Mouse (Mus musculus): Measurements from ENCODE around the gene Aass. TPM values are rescaled to one million over a fixed set of nuclear protein-coding genes. Genes with fewer than 3 reads are reported as not detected.
"Not testable (repeated sequence)": the region's sequence is repeated elsewhere in the genome, so short reads cannot be mapped to it uniquely, and the experiment has no call there.

Aass gene
- 1.2 and 1.3 TPM in 2 replicates for polyA plus RNA-seq (2014; fragmentation: Nextera tagmentation; extraction: Ambion mirVana)

DNA sequence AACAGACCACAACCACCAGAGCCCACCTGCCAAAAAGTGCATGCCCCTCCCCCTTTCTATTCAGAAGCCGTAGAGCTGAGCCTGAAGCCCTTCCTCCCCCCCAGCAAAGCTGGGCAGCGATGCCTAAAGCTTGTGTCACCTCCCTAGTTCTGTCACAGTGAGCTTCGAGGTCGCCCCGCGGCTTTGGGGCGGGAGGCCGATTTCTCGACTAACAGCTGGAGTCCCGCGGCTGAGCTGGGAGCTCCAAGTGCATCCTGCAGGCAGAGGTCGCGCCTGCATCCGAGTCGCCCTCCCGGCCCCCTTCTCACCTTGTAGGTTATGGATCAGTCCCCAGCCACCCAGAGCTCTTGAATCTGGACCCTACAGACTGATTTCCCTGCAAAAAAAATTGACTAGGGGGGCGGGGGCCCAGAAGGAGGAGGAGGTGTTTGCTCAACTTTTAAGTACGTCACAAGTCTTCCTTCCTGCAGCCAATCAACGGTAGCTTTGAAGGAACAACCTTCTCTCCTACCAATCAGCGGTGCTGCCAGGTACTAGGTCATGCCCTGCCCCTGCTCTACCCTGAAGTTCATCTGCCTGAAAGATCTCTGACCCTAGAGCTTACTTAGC, at the start of gene Aass:
Gene Aass (minus strand): TSS at position 414 of the 609 bp plus-strand sequence.
- Histone ChIP-seq H3K9me3 (replicated peaks; ENCODE audit: control insufficient read depth, low read length) (no peaks in the 10 kb centered on the region), H3K9ac (ENCODE audit: low read depth, low read length) (0 out of 2 replicates have a peak within 1 kb of the TSS, but pooled peaks have one; percentile 1)
- WGBS (ENCODE audit: insufficient replicate concordance): 0% methylated on average over 20 of the region's 20 CpGs

DNA sequence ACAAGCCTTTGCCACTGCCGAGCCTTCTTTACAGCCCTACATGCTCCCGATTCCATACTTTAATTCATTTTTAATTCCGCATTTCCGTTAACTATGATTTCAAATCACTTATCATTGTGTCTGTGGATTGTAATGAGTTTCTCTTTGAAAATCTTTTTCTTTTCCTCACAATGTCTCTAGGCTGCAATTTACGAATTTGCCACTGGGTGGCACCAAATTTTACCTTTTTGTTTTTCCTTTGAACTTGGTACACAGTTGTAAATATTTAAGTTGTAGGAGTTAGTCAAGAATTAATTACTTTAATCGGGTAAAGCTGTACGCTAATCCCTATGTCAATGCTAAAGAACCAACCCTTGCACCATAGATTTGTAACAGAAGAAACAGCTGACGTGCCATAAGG, 47.3 kb upstream of the Aass start:
- Histone ChIP-seq H3K4me2 (no peak overlapping the region), H3K9me3 (replicated peaks; ENCODE audit: control insufficient read depth, low read length) (no peaks in the 10 kb centered on the region), H3K36me3 (ENCODE audit: control insufficient read depth, insufficient read depth, low read length) (no peaks in the 10 kb centered on the region), H3K4me1 (ENCODE audit: control insufficient read depth, insufficient read depth, low read length) (no peaks in the 10 kb centered on the region), H3K27ac (ENCODE audit: low read depth, low read length) (no peak overlapping the region), H3K27me3 (ENCODE audit: control insufficient read depth, insufficient read depth, low read length) (no peaks in the 10 kb centered on the region), H3K4me3 (ENCODE audit: low read depth, low read length) (no peak overlapping the region), H3K9ac (ENCODE audit: low read depth, low read length) (no peak overlapping the region)
- 16% methylated on average over 8 of the region's 8 CpGs for WGBS (ENCODE audit: insufficient replicate concordance)
- ATAC-seq (replicated peaks; ENCODE audit: insufficient number of reproducible peaks, low FRiP score, low TSS enrichment): no peak

More for the DNA sequence above, at the start of gene Aass:
- Histone ChIP-seq H3K27me3 (ENCODE audit: control insufficient read depth, insufficient read depth, low read length) (no peaks in the 10 kb centered on the region), H3K27ac (ENCODE audit: low read depth, low read length) (no peak within 1 kb of the TSS), H3K36me3 (ENCODE audit: control insufficient read depth, insufficient read depth, low read length) (no peaks in the 10 kb centered on the region), H3K4me3 (ENCODE audit: low read depth, low read length) (peak within 1 kb of the TSS; percentile 42), H3K4me1 (ENCODE audit: control insufficient read depth, insufficient read depth, low read length) (0 out of 2 replicates have a peak, but pooled peaks cover 2% of the 10 kb centered on the region), H3K4me2 (peak within 1 kb of the TSS; percentile 66)
- ATAC-seq (replicated peaks; ENCODE audit: insufficient number of reproducible peaks, low FRiP score, low TSS enrichment): peak; percentile 75; the same call in 1 of the 2 replicates

DNA sequence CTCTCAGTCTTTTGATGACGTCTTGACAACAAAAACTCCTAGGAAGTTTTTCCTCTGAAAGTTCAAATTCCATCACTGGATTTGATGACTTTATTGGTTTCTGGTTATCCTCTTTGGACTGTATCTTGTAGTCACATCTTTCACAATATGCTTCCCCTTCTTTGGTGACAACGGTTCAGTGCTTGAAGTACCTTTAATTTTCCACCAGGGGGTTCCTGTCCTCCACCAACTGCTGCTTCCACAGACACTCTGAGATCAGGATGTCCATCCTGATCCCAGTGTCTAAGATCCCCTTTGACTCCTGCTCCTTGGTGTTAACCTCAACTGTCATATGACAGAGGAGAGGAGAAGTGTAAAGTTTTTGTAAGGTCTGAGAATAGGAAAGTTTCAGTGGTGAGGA, 31.0 kb upstream of the Aass start:
- WGBS (ENCODE audit: insufficient replicate concordance): 38% methylated on average over 1 of the region's 2 CpGs
- H3K4me3 ChIP-seq (ENCODE audit: low read depth, low read length); H3K9me3 ChIP-seq (replicated peaks; ENCODE audit: control insufficient read depth, low read length); H3K4me2 ChIP-seq; H3K27ac ChIP-seq (ENCODE audit: low read depth, low read length); H3K9ac ChIP-seq (ENCODE audit: low read depth, low read length); H3K36me3 ChIP-seq (ENCODE audit: control insufficient read depth, insufficient read depth, low read length); ATAC-seq (replicated peaks; ENCODE audit: insufficient number of reproducible peaks, low FRiP score, low TSS enrichment); H3K4me1 ChIP-seq (ENCODE audit: control insufficient read depth, insufficient read depth, low read length); H3K27me3 ChIP-seq (ENCODE audit: control insufficient read depth, insufficient read depth, low read length): not testable (repeated sequence)

- 50% methylated on average over 2 of the region's 3 CpGs for WGBS (ENCODE audit: insufficient replicate concordance)
- not testable (repeated sequence) for H3K27ac ChIP-seq (ENCODE audit: low read depth, low read length); H3K4me3 ChIP-seq (ENCODE audit: low read depth, low read length); H3K27me3 ChIP-seq (ENCODE audit: control insufficient read depth, insufficient read depth, low read length); H3K4me2 ChIP-seq; ATAC-seq (replicated peaks; ENCODE audit: insufficient number of reproducible peaks, low FRiP score, low TSS enrichment); H3K36me3 ChIP-seq (ENCODE audit: control insufficient read depth, insufficient read depth, low read length); H3K4me1 ChIP-seq (ENCODE audit: control insufficient read depth, insufficient read depth, low read length); H3K9me3 ChIP-seq (replicated peaks; ENCODE audit: control insufficient read depth, low read length); H3K9ac ChIP-seq (ENCODE audit: low read depth, low read length)
Observed at GRCm38 (mm10) chr6:23156357-23156756, 23.6 kb upstream of the Aass start.

DNA sequence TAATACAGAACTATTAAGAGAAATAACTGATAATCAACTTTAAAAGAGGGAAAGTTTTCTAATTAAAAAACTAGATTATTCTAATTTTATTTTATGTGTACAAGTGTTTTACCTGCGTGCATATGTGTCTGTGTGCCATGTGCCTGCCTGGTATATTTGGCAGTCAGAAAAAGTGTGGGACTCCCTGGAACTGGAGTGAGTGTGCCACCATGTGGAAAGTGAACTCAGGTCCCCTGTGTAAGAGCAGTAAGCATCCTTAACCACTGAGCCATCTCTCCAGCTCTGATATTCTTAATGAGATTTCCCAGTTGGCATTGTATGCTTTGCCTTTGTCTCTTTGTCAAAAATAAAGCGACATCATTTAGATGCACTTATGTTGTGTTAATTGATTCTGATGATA, 20.3 kb upstream of the Aass start:
- Histone ChIP-seq H3K4me2 (no peak overlapping the region), H3K27me3 (ENCODE audit: control insufficient read depth, insufficient read depth, low read length) (no peaks in the 10 kb centered on the region), H3K9me3 (replicated peaks; ENCODE audit: control insufficient read depth, low read length) (no peaks in the 10 kb centered on the region), H3K36me3 (ENCODE audit: control insufficient read depth, insufficient read depth, low read length) (no peaks in the 10 kb centered on the region), H3K9ac (ENCODE audit: low read depth, low read length) (no peak overlapping the region), H3K4me3 (ENCODE audit: low read depth, low read length) (no peak overlapping the region), H3K27ac (ENCODE audit: low read depth, low read length) (no peak overlapping the region), H3K4me1 (ENCODE audit: control insufficient read depth, insufficient read depth, low read length) (no peaks in the 10 kb centered on the region)
- WGBS (ENCODE audit: insufficient replicate concordance): 86% methylated on average over 2 of the region's 2 CpGs
- no peak for ATAC-seq (replicated peaks; ENCODE audit: insufficient number of reproducible peaks, low FRiP score, low TSS enrichment)

DNA sequence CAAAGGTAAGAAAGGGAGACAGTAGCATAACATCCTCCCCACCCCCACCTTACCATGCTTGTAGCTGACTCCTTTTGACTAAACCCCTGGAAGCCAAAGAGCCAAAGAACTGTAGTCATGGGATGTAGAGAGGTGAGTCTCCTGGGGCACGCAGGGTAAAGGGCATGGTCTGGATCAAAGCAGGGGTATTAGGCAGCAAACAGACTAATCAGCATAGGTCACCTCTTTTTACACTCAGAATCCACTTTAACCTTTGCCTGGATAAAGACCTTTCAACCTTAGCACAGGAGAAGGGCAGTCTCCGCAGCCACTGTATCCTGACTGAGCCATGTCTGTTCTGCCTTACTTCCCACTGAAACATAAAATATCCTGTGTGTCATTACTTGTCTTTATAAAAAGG, 14.4 kb upstream of the Aass start:
- Histone ChIP-seq H3K9ac (ENCODE audit: low read depth, low read length) (no peak overlapping the region), H3K4me2 (no peak overlapping the region), H3K9me3 (replicated peaks; ENCODE audit: control insufficient read depth, low read length) (no peaks in the 10 kb centered on the region), H3K27ac (ENCODE audit: low read depth, low read length) (no peak overlapping the region), H3K27me3 (ENCODE audit: control insufficient read depth, insufficient read depth, low read length) (no peaks in the 10 kb centered on the region), H3K4me1 (ENCODE audit: control insufficient read depth, insufficient read depth, low read length) (no peaks in the 10 kb centered on the region), H3K36me3 (ENCODE audit: control insufficient read depth, insufficient read depth, low read length) (no peaks in the 10 kb centered on the region), H3K4me3 (ENCODE audit: low read depth, low read length) (no peak overlapping the region)
- 84% methylated on average over 2 of the region's 2 CpGs for WGBS (ENCODE audit: insufficient replicate concordance)
- ATAC-seq (replicated peaks; ENCODE audit: insufficient number of reproducible peaks, low FRiP score, low TSS enrichment): no peak

- Histone ChIP-seq H3K4me1 (ENCODE audit: control insufficient read depth, insufficient read depth, low read length) (no peaks in the 10 kb centered on the region), H3K4me2 (no peak overlapping the region), H3K27ac (ENCODE audit: low read depth, low read length) (no peak overlapping the region), H3K36me3 (ENCODE audit: control insufficient read depth, insufficient read depth, low read length) (no peaks in the 10 kb centered on the region), H3K9me3 (replicated peaks; ENCODE audit: control insufficient read depth, low read length) (no peaks in the 10 kb centered on the region), H3K4me3 (ENCODE audit: low read depth, low read length) (no peak overlapping the region), H3K27me3 (ENCODE audit: control insufficient read depth, insufficient read depth, low read length) (no peaks in the 10 kb centered on the region), H3K9ac (ENCODE audit: low read depth, low read length) (no peak overlapping the region)
- no peak for ATAC-seq (replicated peaks; ENCODE audit: insufficient number of reproducible peaks, low FRiP score, low TSS enrichment)
Observed at GRCm38 (mm10) chr6:23143980-23144379, 11.2 kb upstream of the Aass start.

- Histone ChIP-seq H3K9ac (ENCODE audit: low read depth, low read length) (no peak overlapping the region), H3K36me3 (ENCODE audit: control insufficient read depth, insufficient read depth, low read length) (no peaks in the 10 kb centered on the region), H3K9me3 (replicated peaks; ENCODE audit: control insufficient read depth, low read length) (no peaks in the 10 kb centered on the region), H3K4me3 (ENCODE audit: low read depth, low read length) (no peak overlapping the region), H3K4me2 (no peak overlapping the region), H3K4me1 (ENCODE audit: control insufficient read depth, insufficient read depth, low read length) (0 out of 2 replicates have a peak, but pooled peaks cover 2% of the 10 kb centered on the region), H3K27me3 (ENCODE audit: control insufficient read depth, insufficient read depth, low read length) (no peaks in the 10 kb centered on the region), H3K27ac (ENCODE audit: low read depth, low read length) (no peak overlapping the region)
- WGBS (ENCODE audit: insufficient replicate concordance): 67% methylated on average over 4 of the region's 4 CpGs
- no peak for ATAC-seq (replicated peaks; ENCODE audit: insufficient number of reproducible peaks, low FRiP score, low TSS enrichment)
Observed at GRCm38 (mm10) chr6:23131015-23131414, 1.8 kb downstream of the Aass start.

DNA sequence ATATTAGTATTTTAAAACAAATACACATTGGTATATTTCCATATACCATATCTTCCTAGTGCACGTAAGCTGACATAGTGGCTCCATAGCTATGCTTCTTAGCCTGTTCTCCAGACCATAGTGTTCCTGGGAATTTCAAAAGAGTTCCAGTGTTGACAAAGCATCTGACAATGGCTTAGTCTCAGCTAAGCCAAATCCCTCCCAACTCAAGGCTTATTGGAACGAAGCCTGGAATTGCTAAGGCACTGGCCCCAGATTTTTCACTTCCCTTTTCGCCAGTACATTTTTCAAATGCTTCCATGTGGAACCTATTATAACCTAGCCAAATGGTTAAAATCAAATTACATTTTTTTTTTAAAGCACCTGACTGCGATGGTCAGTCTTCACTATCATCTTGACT, 3.6 kb downstream of the Aass start:
- H3K36me3 ChIP-seq (ENCODE audit: control insufficient read depth, insufficient read depth, low read length): no peaks in the 10 kb centered on the region
- H3K4me1 ChIP-seq (ENCODE audit: control insufficient read depth, insufficient read depth, low read length): 0 out of 2 replicates have a peak, but pooled peaks cover 2% of the 10 kb centered on the region
- 75% methylated on average over 4 of the region's 4 CpGs for WGBS (ENCODE audit: insufficient replicate concordance)
- H3K9ac ChIP-seq (ENCODE audit: low read depth, low read length): no peak overlapping the region
- H3K27me3 ChIP-seq (ENCODE audit: control insufficient read depth, insufficient read depth, low read length): no peaks in the 10 kb centered on the region
- H3K4me2 ChIP-seq: no peak overlapping the region
- H3K4me3 ChIP-seq (ENCODE audit: low read depth, low read length): no peak overlapping the region
- no peaks in the 10 kb centered on the region for H3K9me3 ChIP-seq (replicated peaks; ENCODE audit: control insufficient read depth, low read length)
- no peak overlapping the region for H3K27ac ChIP-seq (ENCODE audit: low read depth, low read length)
- ATAC-seq (replicated peaks; ENCODE audit: insufficient number of reproducible peaks, low FRiP score, low TSS enrichment): no peak

Data from heart, embryonic 11.5 days (tissue).